Mouse (Mus musculus) liver, embryonic 13.5 days (tissue): ENCODE results near the gene Tpra1. TPM values are rescaled to one million over a fixed set of nuclear protein-coding genes. Genes with fewer than 3 reads are reported as not detected.

Source experiments
- ATAC-seq: fragments of 200-750 bp; cut with Nextera tagmentation; 2 replicates; pipeline ENCODE4 v1.8.0; 2017; ENCODE audit warnings: low read depth, mild to moderate bottlenecking, moderate number of reproducible peaks, moderate library complexity
- DNase-seq: peaks from one replicate; pipeline ENCODE4 v3.0.0; 2022
- H3K27ac ChIP-seq: fragments of 300-500 bp; sonication (generic); 2 replicates; pipeline ENCODE4 v1.5.1; 2015; ENCODE audit warnings: moderate library complexity, mild to moderate bottlenecking, inconsistent platforms
- H3K27me3 ChIP-seq: fragments of 300-500 bp; sonication (generic); 2 replicates; pipeline ENCODE4 v1.6.1; 2015; ENCODE audit warnings: mild to moderate bottlenecking, inconsistent platforms
- H3K36me3 ChIP-seq: fragments of 300-500 bp; sonication (generic); 2 replicates; pipeline ENCODE4 v1.6.1; 2015; ENCODE audit warnings: mild to moderate bottlenecking, inconsistent platforms
- H3K4me1 ChIP-seq: fragments of 300-500 bp; sonication (generic); replicated peaks from 2 replicates; pipeline ENCODE4 v1.6.1; 2015; ENCODE audit warnings: inconsistent platforms
- H3K4me2 ChIP-seq: fragments of 300-500 bp; sonication (generic); 2 replicates; pipeline ENCODE4 v1.6.1; 2015; ENCODE audit warnings: inconsistent platforms, mild to moderate bottlenecking, moderate library complexity
- H3K4me3 ChIP-seq: fragments of 300-500 bp; sonication (generic); replicated peaks from 2 replicates; pipeline ENCODE4 v1.5.1; 2015; ENCODE audit warnings: mild to moderate bottlenecking, inconsistent platforms
- H3K9ac ChIP-seq: fragments of 300-500 bp; sonication (generic); 2 replicates; pipeline ENCODE4 v1.6.1; 2015; ENCODE audit warnings: mild to moderate bottlenecking, inconsistent platforms
- H3K9me3 ChIP-seq: fragments of 300-500 bp; sonication (generic); replicated peaks from 2 replicates; pipeline ENCODE4 v1.6.1; 2016; ENCODE audit warnings: inconsistent platforms
- WGBS: fragments of 180-500 bp; shearing (Covaris S2); methylation state at CpG from one replicate; pipeline ENCODE4 v1.1.7; 2015; ENCODE audit not compliant: insufficient replicate concordance; 5-methylcytosine and 5-hydroxymethylcytosine counted together
- polyA plus RNA-seq: library from polyadenylated mRNA; unstranded; fragments of >200 nt; fragmentation: Nextera tagmentation; extraction: Ambion mirVana; gene quantifications from 2 replicates; pipeline ENCODE4 v1.2.1, GENCODE M21; 2015

Tpra1 gene
- polyA plus RNA-seq, 1 experiment from 2014 or later = 42.8 TPM

DNA sequence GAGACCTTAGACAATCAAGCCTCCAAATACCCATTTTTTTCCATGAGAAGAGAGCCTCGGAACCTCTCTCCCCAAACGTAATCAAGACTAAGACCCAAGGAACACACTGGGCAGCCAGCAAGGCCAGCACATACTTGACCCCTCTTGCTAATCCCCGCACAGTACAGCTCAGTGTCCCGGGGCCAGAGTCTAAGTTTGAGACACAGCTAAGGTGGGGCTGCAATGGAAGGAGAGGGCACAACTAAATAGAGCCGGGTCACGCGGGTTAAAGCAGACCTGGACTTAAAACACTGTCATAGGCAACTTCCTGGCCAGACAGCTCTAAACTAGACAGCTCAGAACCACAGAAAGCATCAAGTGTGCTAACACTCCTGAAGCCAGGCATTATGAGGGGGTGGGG lies 11.2 kb upstream of the Tpra1 start:
- Histone ChIP-seq H3K27ac (no peak overlapping the region), H3K9me3 (no peaks in the 10 kb centered on the region), H3K27me3 (no peaks in the 10 kb centered on the region), H3K9ac (no peak overlapping the region), H3K4me2 (no peak overlapping the region), H3K36me3 (peaks cover 100% of the 10 kb centered on the region), H3K4me1 (peaks cover 64% of the 10 kb centered on the region), H3K4me3 (no peak overlapping the region)
- DNase-seq (no peak), ATAC-seq (no peak)
- WGBS = 89% methylated on average over 7 of the region's 7 CpGs

- ATAC-seq (no peak), DNase-seq (peak; percentile 48)
- no peak overlapping the region for H3K27ac ChIP-seq
- H3K9ac ChIP-seq = no peak overlapping the region
- WGBS = 63% methylated on average over 5 of the region's 5 CpGs
- H3K4me3 ChIP-seq = no peak overlapping the region
- no peak overlapping the region for H3K4me2 ChIP-seq
- no peaks in the 10 kb centered on the region for H3K27me3 ChIP-seq
- H3K9me3 ChIP-seq = no peaks in the 10 kb centered on the region
- peaks cover 79% of the 10 kb centered on the region for H3K4me1 ChIP-seq
- H3K36me3 ChIP-seq = peaks cover 88% of the 10 kb centered on the region
Observed at GRCm38 (mm10) chr6:88893559-88893958, 8.5 kb upstream of the Tpra1 start.

DNA sequence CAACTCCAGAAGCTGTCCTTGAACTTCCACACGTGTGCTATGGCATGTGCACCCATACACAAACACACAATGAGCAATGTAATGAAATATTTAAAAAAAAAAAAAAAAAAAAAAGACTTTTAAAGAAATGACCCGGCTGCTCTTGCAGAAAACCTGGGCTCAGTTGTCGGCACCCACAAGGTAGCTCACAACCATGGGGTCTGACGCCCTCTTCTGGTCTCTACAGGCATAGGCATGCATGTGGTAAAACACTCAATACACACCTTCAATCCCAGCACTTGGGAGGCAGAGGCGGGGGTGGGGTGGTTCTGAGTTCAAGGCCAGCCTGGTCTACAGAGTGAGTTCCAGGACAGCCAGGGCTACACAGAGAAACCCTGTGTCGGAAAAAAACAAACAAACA lies 6.1 kb upstream of the Tpra1 start:
- Histone ChIP-seq H3K9ac (peak overlapping the region; percentile 93; the same call in 1 of the 2 replicates), H3K36me3 (peaks cover 64% of the 10 kb centered on the region), H3K4me3 (peak overlapping the region; percentile 89), H3K4me2 (peak overlapping the region; percentile 94), H3K27me3 (no peaks in the 10 kb centered on the region), H3K27ac (peak overlapping the region; percentile 75), H3K9me3 (no peaks in the 10 kb centered on the region), H3K4me1 (peaks cover 77% of the 10 kb centered on the region)
- DNase-seq (no peak), ATAC-seq (no peak)
- 78% methylated on average over 6 of the region's 6 CpGs for whole genome bisulfite sequencing

- 50% methylated on average over 7 of the region's 7 CpGs for WGBS
- H3K9me3 ChIP-seq = no peaks in the 10 kb centered on the region
- no peaks in the 10 kb centered on the region for H3K27me3 ChIP-seq
- H3K4me2 ChIP-seq = peak overlapping the region; percentile 94
- no peak for ATAC-seq
- H3K9ac ChIP-seq = peak overlapping the region; percentile 93
- peak overlapping the region; percentile 75 for H3K27ac ChIP-seq
- H3K4me3 ChIP-seq = peak overlapping the region; percentile 89
- H3K36me3 ChIP-seq = peaks cover 51% of the 10 kb centered on the region
- H3K4me1 ChIP-seq = peaks cover 76% of the 10 kb centered on the region
- no peak for DNase-seq
Observed at GRCm38 (mm10) chr6:88897246-88897645, 4.8 kb upstream of the Tpra1 start.

GRCm38 (mm10) chr6:88898534-88899048 lies 3.5 kb upstream of the Tpra1 start, which contains the start of gene Mcm2:
TSS of gene Mcm2 (minus strand) at chr6:88898780.
- peaks cover 77% of the 10 kb centered on the region for H3K4me1 ChIP-seq
- H3K27me3 ChIP-seq = no peaks in the 10 kb centered on the region
- peak; percentile 94 for DNase-seq
- peak within 1 kb of the TSS; percentile 89 for H3K4me3 ChIP-seq
- under 1% methylated on average over 33 of the region's 33 CpGs for WGBS
- peak within 1 kb of the TSS; percentile 82 for H3K27ac ChIP-seq
- H3K9me3 ChIP-seq = no peaks in the 10 kb centered on the region
- H3K4me2 ChIP-seq = peak within 1 kb of the TSS; percentile 94
- peak within 1 kb of the TSS; percentile 93 for H3K9ac ChIP-seq
- H3K36me3 ChIP-seq = peaks cover 38% of the 10 kb centered on the region
- ATAC-seq = peak; percentile 67

DNA sequence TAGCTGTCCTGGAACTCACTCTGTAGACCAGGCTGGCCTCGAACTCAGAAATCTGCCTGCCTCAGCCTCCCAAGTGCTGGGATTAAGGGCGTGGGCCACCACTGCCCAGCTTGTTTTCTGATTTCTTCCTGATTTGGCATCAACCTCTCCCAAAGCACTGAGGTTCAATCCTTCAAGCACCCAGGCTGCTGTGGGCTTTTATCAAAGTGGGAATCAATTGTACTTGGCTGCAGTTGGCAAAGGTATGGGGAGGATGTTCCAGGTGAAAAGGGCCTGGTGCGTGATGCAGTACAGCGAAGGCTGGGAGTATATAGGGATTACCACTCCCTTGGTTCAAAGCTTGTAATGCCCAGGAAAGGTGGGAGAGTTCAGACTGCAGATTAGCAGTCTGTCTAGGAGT lies 3.0 kb upstream of the Tpra1 start:
- H3K36me3 ChIP-seq = peaks cover 33% of the 10 kb centered on the region
- H3K4me2 ChIP-seq = peak overlapping the region; percentile 57
- peaks cover 78% of the 10 kb centered on the region for H3K4me1 ChIP-seq
- ATAC-seq (no peak), DNase-seq (no peak)
- peak overlapping the region; percentile 58 for H3K9ac ChIP-seq
- H3K9me3 ChIP-seq = no peaks in the 10 kb centered on the region
- peak overlapping the region; percentile 60 for H3K27ac ChIP-seq
- peak overlapping the region; percentile 89 for H3K4me3 ChIP-seq
- 52% methylated on average over 4 of the region's 4 CpGs for WGBS
- H3K27me3 ChIP-seq = no peaks in the 10 kb centered on the region

- Histone ChIP-seq H3K4me1 (peaks cover 78% of the 10 kb centered on the region), H3K27me3 (no peaks in the 10 kb centered on the region), H3K9me3 (no peaks in the 10 kb centered on the region), H3K4me3 (no peak overlapping the region), H3K27ac (peak overlapping the region; percentile 60; the same call in 1 of the 2 replicates), H3K36me3 (peaks cover 29% of the 10 kb centered on the region), H3K4me2 (peak overlapping the region; percentile 57), H3K9ac (peak overlapping the region; percentile 58; the same call in 1 of the 2 replicates)
- no peak for DNase-seq
- no peak for ATAC-seq
- WGBS = 80% methylated on average over 2 of the region's 2 CpGs
Observed at GRCm38 (mm10) chr6:88899628-88900027, 2.4 kb upstream of the Tpra1 start.

GRCm38 (mm10) chr6:88901471-88901870 lies 580 bp upstream of the Tpra1 start:
- H3K4me2 ChIP-seq = peak overlapping the region; percentile 83
- DNase-seq = no peak

GRCm38 (mm10) chr6:88903708-88904107 lies 1.7 kb downstream of the Tpra1 start:
- DNase-seq = no peak
- peak overlapping the region; percentile 94 for H3K27ac ChIP-seq
- no peaks in the 10 kb centered on the region for H3K27me3 ChIP-seq

More at GRCm38 (mm10) chr6:88901471-88901870, 580 bp upstream of the Tpra1 start:
- Histone ChIP-seq H3K27ac (peak overlapping the region; percentile 87), H3K9me3 (no peaks in the 10 kb centered on the region), H3K9ac (peak overlapping the region; percentile 78), H3K4me1 (peaks cover 78% of the 10 kb centered on the region), H3K27me3 (no peaks in the 10 kb centered on the region), H3K4me3 (peak overlapping the region; percentile 79), H3K36me3 (peaks cover 27% of the 10 kb centered on the region)
- 7% methylated on average over 5 of the region's 5 CpGs for WGBS
- ATAC-seq = no peak; the same call in 1 of the 2 replicates

DNA sequence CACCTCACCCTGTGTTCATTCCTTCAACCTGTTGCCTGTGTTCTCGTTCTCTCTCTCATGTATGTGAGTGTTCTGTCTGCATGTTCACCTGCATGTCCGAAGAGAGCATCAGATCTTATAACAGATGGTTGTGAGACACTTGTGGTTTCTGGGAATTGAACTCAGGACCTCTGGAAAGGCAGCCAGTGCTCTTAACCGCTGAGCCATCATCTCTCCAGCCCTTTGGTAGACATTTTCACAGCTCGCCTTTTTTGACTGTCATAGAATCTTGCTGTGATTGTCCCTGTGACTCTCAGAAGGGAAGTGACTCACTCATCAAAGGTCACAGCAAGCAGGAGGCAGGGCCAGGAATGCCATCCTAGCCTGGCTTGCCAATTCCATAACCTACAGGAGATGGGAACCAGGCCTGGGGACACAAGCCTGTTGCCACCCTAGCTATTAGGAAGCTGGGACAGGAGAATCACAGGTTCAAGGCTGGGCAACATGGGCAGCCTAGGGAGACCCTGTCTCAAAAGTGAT lies 2.5 kb downstream of the Tpra1 start:
- Histone ChIP-seq H3K4me2 (peak overlapping the region; percentile 83), H3K4me1 (peaks cover 83% of the 10 kb centered on the region), H3K9me3 (no peaks in the 10 kb centered on the region), H3K36me3 (peaks cover 43% of the 10 kb centered on the region), H3K4me3 (peak overlapping the region; percentile 79), H3K9ac (peak overlapping the region; percentile 93), H3K27me3 (no peaks in the 10 kb centered on the region), H3K27ac (peak overlapping the region; percentile 94)
- DNase-seq (no peak), ATAC-seq (no peak)
- 76% methylated on average over 4 of the region's 4 CpGs for WGBS

More at GRCm38 (mm10) chr6:88903708-88904107, 1.7 kb downstream of the Tpra1 start:
- H3K36me3 ChIP-seq = peaks cover 35% of the 10 kb centered on the region
- H3K9ac ChIP-seq = peak overlapping the region; percentile 93
- H3K4me3 ChIP-seq = peak overlapping the region; percentile 79
- H3K4me1 ChIP-seq = peaks cover 87% of the 10 kb centered on the region
- H3K9me3 ChIP-seq = no peaks in the 10 kb centered on the region
- WGBS = 69% methylated on average over 5 of the region's 5 CpGs
- ATAC-seq = no peak
- H3K4me2 ChIP-seq = peak overlapping the region; percentile 83

- H3K4me1 ChIP-seq = peaks cover 79% of the 10 kb centered on the region
- H3K4me3 ChIP-seq = no peak overlapping the region; the same call in 1 of the 2 replicates
- DNase-seq (no peak), ATAC-seq (no peak)
- peaks cover 48% of the 10 kb centered on the region for H3K36me3 ChIP-seq
- peak overlapping the region; percentile 83; the same call in 1 of the 2 replicates for H3K4me2 ChIP-seq
- 0 out of 2 replicates have a peak overlapping the region, but pooled peaks have one; percentile 14 for H3K9ac ChIP-seq
- H3K9me3 ChIP-seq = no peaks in the 10 kb centered on the region
- H3K27me3 ChIP-seq = no peaks in the 10 kb centered on the region
- peak overlapping the region; percentile 94 for H3K27ac ChIP-seq
- WGBS = 89% methylated on average over 7 of the region's 7 CpGs
Observed at GRCm38 (mm10) chr6:88905042-88905441, 3.0 kb downstream of the Tpra1 start.
